ENCODE assay signal across 1 mouse cellular context in genomic region chr5:138194755-138195345, GRCm38 (mm10).
TF ChIP-seq lines count a peak whose summit lies in the region.

No protein-coding gene starts in this region.

TF ChIP-seq in ES-E14, 5 proteins besides CTCF, POLR2A, EP300 and RAD21:
- no peak for TF ChIP-seq ZC3H11A (IDR thresholded peaks at IDR 0.05; ENCODE audit: borderline replicate concordance, low read depth, low read length)
- no peak for TF ChIP-seq CHD2 (IDR thresholded peaks at IDR 0.05; ENCODE audit: low read depth, low read length)
- TF ChIP-seq HCFC1 (IDR thresholded peaks at IDR 0.05; ENCODE audit: borderline replicate concordance, insufficient read depth, low read length): no peak
- TF ChIP-seq MAFK (IDR thresholded peaks at IDR 0.05; ENCODE audit: insufficient read depth, low read depth, low read length): no peak
- no peak for TF ChIP-seq ZNF384 (IDR thresholded peaks at IDR 0.05; ENCODE audit: low read depth, low read length)
